Mouse (Mus musculus): ENCODE measurements around the gene Rpl19.

GRCm38 (mm10) chr11:97980531-97980966, 46.0 kb upstream of the Rpl19 start:
- no peak for TF ChIP-seq CTCF (IDR thresholded peaks at IDR 0.05; ENCODE audit: low read depth)
- no peak for TF ChIP-seq EP300 (IDR thresholded peaks at IDR 0.05; ENCODE audit: low read depth)
